Mouse (Mus musculus) cerebellum, adult 2 months (tissue): ENCODE data around the gene Tmeff2.
"Not testable (repeated sequence)": the region's sequence is repeated elsewhere in the genome, so short reads cannot be mapped to it uniquely, and the experiment has no call there.

Experiments
- CTCF ChIP-seq: fragments of 200-500 bp; IDR thresholded peaks from 2 replicates; pipeline ENCODE4 v1.5.1; 2011; ENCODE audit warnings: low read depth, mild to moderate bottlenecking, control low read depth, low read length, moderate library complexity, borderline replicate concordance; ENCODE audit not compliant: insufficient read depth
- POLR2A ChIP-seq: fragments of 200-500 bp; IDR thresholded peaks from 2 replicates; pipeline ENCODE4 v1.6.1; 2011; ENCODE audit warnings: low read length, control low read depth, borderline replicate concordance; ENCODE audit not compliant: insufficient read depth

DNA sequence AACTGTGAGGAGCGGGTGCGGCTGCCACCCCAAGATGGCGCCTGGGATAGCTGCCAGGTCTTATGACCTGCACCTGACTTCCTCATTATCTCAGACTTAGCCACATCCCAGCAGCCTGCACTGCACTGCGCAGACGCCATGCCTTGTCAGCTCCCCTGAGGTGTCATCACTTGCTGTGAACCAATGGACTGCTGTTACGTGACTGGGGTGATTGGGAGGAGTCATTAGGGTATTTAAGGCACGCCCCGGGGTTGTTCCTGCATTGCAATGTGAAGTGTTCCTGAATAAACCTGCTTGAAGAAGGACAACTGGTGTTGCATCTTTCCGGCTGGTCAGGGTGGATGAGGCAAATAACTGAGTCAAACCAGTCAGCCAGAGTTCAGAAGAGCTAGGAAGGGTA lies at the start of gene Tmeff2:
- TF ChIP-seq CTCF, POLR2A: not testable (repeated sequence)
